In the genomic region with DNA sequence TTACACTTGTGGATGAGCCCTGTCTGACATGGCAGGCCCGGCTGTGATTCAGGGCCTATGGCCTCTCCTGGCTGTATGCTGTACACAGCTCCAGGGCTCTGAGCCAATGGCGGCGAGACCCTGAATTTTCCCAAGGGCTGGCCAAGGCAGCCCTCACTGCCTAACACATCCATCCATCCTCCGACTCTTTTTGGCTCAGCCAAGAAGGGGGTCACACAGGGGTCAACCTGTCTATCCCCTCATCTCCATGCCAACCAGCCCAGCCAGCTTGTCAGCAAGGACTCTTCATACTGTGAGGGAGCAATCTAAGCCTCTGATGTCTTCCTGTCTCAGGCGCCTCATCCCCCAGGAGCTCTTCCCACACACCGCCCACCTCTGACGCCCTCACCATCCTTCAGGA, we compare ENCODE assay signal across 10 mouse cellular contexts. TPM values are rescaled to one million over a fixed set of nuclear protein-coding genes. Genes with fewer than 3 reads are reported as not detected.
A peak's percentile ranks its signal among the peaks of the same experiment; 100 is the strongest.
DNase-seq lines count a peak whose midpoint lies in the region; ATAC-seq and TF ChIP-seq lines count a peak whose summit lies in the region.
"Had no signal": no experiment of that assay in that cellular context is flagged by ENCODE, and none has a peak within 500 bp of the region (broad histone marks: within the 10 kb centered on the region; RNA-seq: fewer than 3 reads in every experiment).

No protein-coding gene starts in this region.

- no peak for TF ChIP-seq POLR2A in embryonic fibroblast, embryonic 13.5 days (IDR thresholded peaks at IDR 0.05; ENCODE audit: low read depth, low read length)

- no peak overlapping the region for H3K9ac ChIP-seq in heart, embryonic 12.5 days

- peaks cover 65% of the 10 kb centered on the region for H3K36me3 ChIP-seq in heart, embryonic 12.5 days

- H3K27ac ChIP-seq in heart, embryonic 12.5 days (ENCODE audit: poor library complexity, severe bottlenecking): peak overlapping the region; percentile 10; the same call in 1 of the 2 replicates
- peak overlapping the region; percentile 48 for H3K27ac ChIP-seq in embryonic fibroblast, embryonic 13.5 days (ENCODE audit: insufficient read depth, low read length)

- ATAC-seq in heart, embryonic 12.5 days (ENCODE audit: insufficient number of reproducible peaks, low FRiP score): peak; percentile 52
- ATAC-seq: Patski had no signal

- no peak overlapping the region for H3K4me3 ChIP-seq in heart, embryonic 12.5 days
- H3K4me3 ChIP-seq in embryonic fibroblast, embryonic 13.5 days (ENCODE audit: insufficient read depth, low read length): no peak overlapping the region

- no peak for TF ChIP-seq CTCF in embryonic fibroblast, embryonic 13.5 days (IDR thresholded peaks at IDR 0.05; ENCODE audit: borderline replicate concordance, insufficient read depth, low read length)

- H3K27me3 ChIP-seq in heart, embryonic 12.5 days (replicated peaks): no peaks in the 10 kb centered on the region
- H3K27me3 ChIP-seq: Patski had no signal

- no peak for DNase-seq in heart, postnatal 36 days
- peak; percentile 60 for DNase-seq in NIH3T3 (ENCODE audit: low read depth)
- peak; percentile 90 for DNase-seq in lung, postnatal 10 days
- no peak for DNase-seq in c-Kit-positive CD71-positive TER-119-positive erythroid progenitor cells, embryonic 14.5 days (ENCODE audit: low spot score)
- DNase-seq in thymus, postnatal 10 days (ENCODE audit: low spot score in 2 of 2): no peak
- DNase-seq in layer of hippocampus, postnatal 25 days (ENCODE audit: extremely low spot score in 1 of 2, low spot score in 1 of 2): no peak
- DNase-seq: kidney, adult 2 months had no signal

- peaks cover 57% of the 10 kb centered on the region for H3K4me1 ChIP-seq in heart, embryonic 12.5 days (replicated peaks)
- H3K4me1 ChIP-seq in embryonic fibroblast, embryonic 13.5 days (ENCODE audit: control insufficient read depth, insufficient read depth, low read length): peaks cover 15% of the 10 kb centered on the region

- intact Hi-C loops in heart, postnatal 36 days (cut with DNase I): no loop called here

- 44% methylated on average over 7 of the region's 7 CpGs for WGBS in heart, embryonic 12.5 days

- no peaks in the 10 kb centered on the region for H3K9me3 ChIP-seq in heart, embryonic 12.5 days (replicated peaks)

- H3K4me2 ChIP-seq in heart, embryonic 12.5 days: no peak overlapping the region

RNA-seq across cellular contexts. Expression of a gene that starts 29.4 kb away (rescaled TPM):
- 43.3 and 46.1 TPM in 2 replicates for polyA plus RNA-seq in heart, embryonic 12.5 days (2016; fragmentation: Nextera tagmentation; extraction: Ambion mirVana)
- total RNA-seq in heart, postnatal 36 days (2021): 10 to 100 TPM; 73.4 to 88.6 TPM
- polyA plus RNA-seq in embryonic fibroblast, embryonic 13.5 days (2011; ENCODE audit: insufficient read length, low read depth, missing spikeins): 387 and 453 TPM in 2 replicates
- total RNA-seq in layer of hippocampus, postnatal 25 days (2021): 100 to 1,000 TPM; 259 to 316 TPM

RNA-seq across cellular contexts. Expression of a gene that starts 51.3 kb away (rescaled TPM):
- 27.8 and 28.2 TPM in 2 replicates for polyA plus RNA-seq in heart, embryonic 12.5 days (2016; fragmentation: Nextera tagmentation; extraction: Ambion mirVana)
- total RNA-seq in heart, postnatal 36 days (2021): 10 to 100 TPM; 42.3 to 46.0 TPM
- 55.1 and 55.8 TPM in 2 replicates for polyA plus RNA-seq in embryonic fibroblast, embryonic 13.5 days (2011; ENCODE audit: insufficient read length, low read depth, missing spikeins)
- total RNA-seq in layer of hippocampus, postnatal 25 days (2021): 1 to 10 TPM; 4.1 to 7.2 TPM

RNA-seq across cellular contexts. Expression of a gene that starts 57.2 kb away (rescaled TPM):
- polyA plus RNA-seq in heart, embryonic 12.5 days (2016; fragmentation: Nextera tagmentation; extraction: Ambion mirVana): 0.33 and 0.65 TPM in 2 replicates
- total RNA-seq in heart, postnatal 36 days (2021): under 1 TPM; 0.28 to 0.41 TPM
- polyA plus RNA-seq in embryonic fibroblast, embryonic 13.5 days (2011; ENCODE audit: insufficient read length, low read depth, missing spikeins): 1.1 and 1.8 TPM in 2 replicates
- 1 to 10 TPM; 1.9 to 2.1 TPM for total RNA-seq in layer of hippocampus, postnatal 25 days (2021)

Comparison
In these comparisons a context has a peak if more than half of its experiments do, and no peak if none do; other contexts are left out.
1. DNase-seq: peak in NIH3T3 (single experiment) and lung, postnatal 10 days (single experiment); none in heart, postnatal 36 days (0 of 2), c-Kit-positive CD71-positive TER-119-positive erythroid progenitor cells, embryonic 14.5 days (single experiment), thymus, postnatal 10 days (0 of 2) and layer of hippocampus, postnatal 25 days (0 of 2).
2. RNA of a gene that starts 51.3 kb away (total RNA-seq): 42.3 to 46.0 TPM in heart, postnatal 36 days; 4.1 to 7.2 TPM in layer of hippocampus, postnatal 25 days; every median in the first group is over 4 times any median in the second.